Mouse (Mus musculus): ENCODE data around the gene Foxp1. TPM values are rescaled to one million over a fixed set of nuclear protein-coding genes. Genes with fewer than 3 reads are reported as not detected.
A peak's percentile ranks its signal among the peaks of the same experiment; 100 is the strongest.

The Foxp1 gene
- total RNA-seq, 2 experiments from 2014 or later: 29.4 to 32.8 TPM

- DNase-seq: no peak
Observed at GRCm38 (mm10) chr6:99206437-99206870, 316.1 kb downstream of the Foxp1 start.

DNA sequence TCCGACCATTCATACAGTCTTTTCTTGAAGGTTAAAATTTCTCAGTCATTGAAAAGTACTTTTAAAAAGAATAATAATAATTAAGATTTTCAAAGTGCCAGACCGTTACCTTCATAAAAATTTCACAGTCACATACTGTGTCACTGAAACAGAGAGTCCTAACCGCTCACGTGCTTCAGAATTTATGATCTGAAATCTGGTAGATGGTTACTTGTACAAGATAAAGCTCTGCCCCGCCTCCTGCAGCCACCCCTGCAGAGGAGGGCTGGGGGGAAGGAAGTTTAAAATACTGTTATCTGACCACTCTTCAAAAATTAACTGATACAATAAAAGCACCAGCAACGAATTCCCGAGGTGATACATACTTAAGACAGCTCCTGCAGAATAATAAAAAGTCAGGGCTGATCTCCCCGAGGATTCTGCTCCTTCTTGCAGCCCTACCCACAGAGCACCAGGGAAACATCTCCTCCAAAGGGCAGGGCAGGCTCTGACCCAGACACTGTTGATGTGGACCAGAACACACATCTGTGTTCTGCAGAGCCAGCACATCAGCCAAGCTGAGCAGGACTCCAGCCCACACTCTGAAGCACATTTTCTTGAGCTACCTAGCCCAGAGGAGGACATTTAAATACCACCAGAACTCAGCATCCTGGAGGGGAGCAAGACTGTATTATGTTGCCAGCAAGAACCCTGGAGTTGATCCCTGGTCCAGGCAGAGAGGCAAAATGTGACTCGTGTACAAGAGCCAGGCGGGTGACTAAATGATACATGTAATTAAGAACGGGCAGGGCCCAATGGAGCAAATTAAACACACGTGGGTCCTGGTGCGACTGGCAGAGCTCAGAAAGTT is 316.7 kb downstream of the Foxp1 start:
- no peak for DNase-seq

DNA sequence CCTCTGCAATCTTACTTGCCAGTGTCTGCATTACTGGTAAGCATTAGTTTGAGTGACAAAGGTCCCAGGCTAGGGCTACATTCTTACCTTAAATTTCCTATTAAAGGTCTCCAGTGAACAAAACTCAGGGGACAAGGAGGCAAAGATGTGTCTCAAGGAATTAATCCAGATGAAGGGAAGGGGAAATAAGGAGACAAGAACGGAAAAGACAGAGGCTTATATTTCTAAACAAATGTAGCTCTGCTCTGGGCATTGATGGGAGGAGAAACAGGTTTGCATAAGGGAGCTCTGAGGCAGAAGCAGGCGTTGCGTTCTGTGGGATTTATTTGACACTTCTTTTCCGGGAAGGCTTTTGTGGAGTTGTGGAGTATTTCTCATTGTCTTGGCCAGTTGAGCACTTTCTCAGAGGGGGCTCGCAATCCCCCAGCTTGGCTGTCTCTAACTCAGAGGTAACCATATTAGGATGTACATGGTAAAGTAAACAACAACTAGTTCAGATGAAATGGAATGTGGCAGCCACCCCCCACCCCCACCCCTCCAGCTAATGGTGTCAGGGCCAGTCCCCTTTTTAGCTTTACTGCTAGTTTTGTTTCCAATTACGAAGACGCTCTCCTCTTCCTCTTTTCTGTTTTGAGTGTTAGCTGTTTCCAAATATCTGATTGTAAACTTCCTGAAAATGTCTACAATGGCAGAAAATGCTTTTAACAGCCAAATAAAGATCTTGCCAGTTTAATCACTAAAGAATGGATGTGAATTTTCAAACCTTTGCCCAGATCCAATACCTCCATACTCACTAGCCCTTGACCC is 317.5 kb downstream of the Foxp1 start:
- no peak for DNase-seq

GRCm38 (mm10) chr6:99204052-99204779 is 318.3 kb downstream of the Foxp1 start:
- DNase-seq: peak in 1 of 2 experiments; percentile 39

DNA sequence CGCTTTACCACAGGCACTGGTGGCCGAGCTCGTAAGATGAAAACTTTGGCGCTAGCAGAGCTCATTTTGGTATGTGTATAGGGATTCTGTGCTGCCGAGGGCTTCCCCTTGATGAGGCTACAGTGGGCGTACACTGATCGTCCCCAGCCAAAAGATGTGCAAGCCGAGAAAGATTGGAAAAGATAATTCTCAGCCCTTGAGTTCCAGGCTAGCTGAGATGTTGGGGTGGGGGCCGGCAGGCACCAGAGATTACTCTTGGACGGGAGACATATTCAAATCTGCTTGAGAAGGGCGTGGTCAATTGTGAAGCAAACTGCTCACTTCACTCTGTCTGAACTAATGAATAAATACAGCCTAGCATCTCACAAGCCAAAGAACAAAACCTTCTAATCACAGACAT is 319.3 kb downstream of the Foxp1 start:
- no peak for DNase-seq

GRCm38 (mm10) chr6:99202781-99203180 is 319.7 kb downstream of the Foxp1 start:
- no peak for DNase-seq

DNA sequence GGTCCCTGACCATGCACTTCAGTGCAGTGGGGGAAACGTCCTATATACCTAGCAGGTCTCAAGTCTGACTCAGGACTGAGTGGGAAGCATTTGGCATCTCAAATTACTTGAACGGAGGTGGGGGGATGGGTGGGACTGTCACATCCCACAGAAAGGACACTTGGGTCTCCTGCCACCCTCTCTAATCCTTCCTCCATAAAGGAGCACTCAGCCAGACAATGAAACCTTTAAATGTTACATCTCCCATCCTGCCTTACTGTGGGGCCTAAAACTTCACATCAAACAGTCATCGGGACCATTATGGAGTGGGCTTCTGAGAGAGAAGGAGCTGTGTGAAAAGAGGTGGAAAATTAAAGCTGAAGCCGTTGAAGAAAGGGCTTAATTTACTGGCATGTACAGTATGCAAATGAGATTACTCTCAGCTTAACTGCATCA is 321.2 kb downstream of the Foxp1 start:
- no peak for DNase-seq

GRCm38 (mm10) chr6:99200656-99201055 is 321.9 kb downstream of the Foxp1 start:
- peak; percentile 34 to 46 for DNase-seq

GRCm38 (mm10) chr6:99199277-99199676 is 323.2 kb downstream of the Foxp1 start:
- DNase-seq: no peak

GRCm38 (mm10) chr6:99193697-99194096 is 328.8 kb downstream of the Foxp1 start:
- DNase-seq: peak in 1 of 2 experiments; percentile 49

- no peak for DNase-seq
Observed at GRCm38 (mm10) chr6:99191636-99192137, 330.8 kb downstream of the Foxp1 start.

DNA sequence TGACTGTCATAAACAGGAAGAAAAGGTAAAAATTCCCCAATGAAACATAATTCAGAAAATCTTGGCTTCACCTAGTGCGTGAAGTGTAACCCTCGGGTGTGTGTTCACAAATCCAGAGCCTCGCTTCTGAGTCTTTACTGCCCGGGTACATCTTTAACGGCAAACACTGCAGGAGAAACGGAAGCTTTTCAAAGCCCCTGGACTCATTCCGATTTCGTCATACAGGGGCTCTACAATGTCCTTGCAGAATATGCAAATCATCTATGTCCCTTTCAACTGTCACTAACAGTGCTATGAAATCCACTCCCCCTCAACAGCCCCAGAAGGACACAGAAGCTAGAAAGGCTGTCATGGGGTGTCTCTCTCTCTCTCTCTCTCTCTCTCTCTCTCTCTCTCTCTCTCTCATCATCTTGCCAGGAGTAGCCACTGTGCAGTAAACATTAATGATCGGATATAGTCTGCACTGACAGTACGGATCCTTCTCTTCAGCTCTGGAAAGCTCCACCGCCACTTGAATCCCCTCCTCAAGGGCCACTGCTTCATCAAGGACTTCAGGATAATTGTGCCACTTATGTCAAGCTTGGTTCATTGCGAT is 331.4 kb downstream of the Foxp1 start:
- DNase-seq: no peak

GRCm38 (mm10) chr6:99189967-99190366 is 332.6 kb downstream of the Foxp1 start:
- no peak for DNase-seq

GRCm38 (mm10) chr6:99188366-99189216 is 333.9 kb downstream of the Foxp1 start:
- no peak for DNase-seq

DNA sequence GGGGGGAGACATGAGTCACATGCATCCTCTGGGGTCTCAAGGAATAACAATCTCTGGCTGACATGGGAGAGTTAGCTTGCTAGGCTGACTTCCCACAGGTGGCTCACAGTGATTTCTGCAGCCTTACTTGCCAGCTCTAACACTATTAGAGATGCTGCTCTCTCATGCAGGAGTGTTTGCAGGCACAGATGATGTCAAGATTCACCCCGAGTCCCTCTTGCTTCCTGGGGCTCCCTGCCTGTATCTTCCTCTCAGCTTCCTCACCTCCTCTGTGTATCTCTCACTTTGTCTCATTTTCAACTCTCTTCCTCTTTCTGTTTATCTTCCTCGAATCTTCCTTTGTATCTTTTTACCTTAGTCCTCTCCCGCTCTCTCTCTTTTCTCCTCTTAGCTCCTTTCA is 334.6 kb downstream of the Foxp1 start:
- DNase-seq: no peak

- DNase-seq: no peak
Observed at GRCm38 (mm10) chr6:99187415-99187814, 335.1 kb downstream of the Foxp1 start.

- DNase-seq: no peak
Observed at GRCm38 (mm10) chr6:99186569-99186968, 336.0 kb downstream of the Foxp1 start.

- DNase-seq: no peak
Observed at GRCm38 (mm10) chr6:99185797-99186196, 336.7 kb downstream of the Foxp1 start.

GRCm38 (mm10) chr6:99184051-99184450 is 338.5 kb downstream of the Foxp1 start:
- DNase-seq: no peak

- DNase-seq: no peak
Observed at GRCm38 (mm10) chr6:99182777-99183176, 339.7 kb downstream of the Foxp1 start.

GRCm38 (mm10) chr6:99176216-99176615 is 346.3 kb downstream of the Foxp1 start:
- DNase-seq: no peak
